Mouse (Mus musculus) G1E (cell line): ENCODE data around the gene Rhno1.

Experiments used
- CTCF ChIP-seq: IDR thresholded peaks from 2 replicates; pipeline ENCODE4 v1.5.1; 2012; ENCODE audit warnings: low read depth, low read length, inconsistent platforms, mixed read lengths
- POLR2AphosphoS5 ChIP-seq: IDR thresholded peaks from 2 replicates; pipeline ENCODE4 v1.6.1; 2012; ENCODE audit warnings: low read depth, low read length, inconsistent platforms; ENCODE audit not compliant: insufficient replicate concordance
- TAL1 ChIP-seq: conservative IDR thresholded peaks from 2 replicates; pipeline ENCODE4 v1.6.1; 2012; ENCODE audit warnings: low read depth, low read length, inconsistent platforms, mixed read lengths

DNA sequence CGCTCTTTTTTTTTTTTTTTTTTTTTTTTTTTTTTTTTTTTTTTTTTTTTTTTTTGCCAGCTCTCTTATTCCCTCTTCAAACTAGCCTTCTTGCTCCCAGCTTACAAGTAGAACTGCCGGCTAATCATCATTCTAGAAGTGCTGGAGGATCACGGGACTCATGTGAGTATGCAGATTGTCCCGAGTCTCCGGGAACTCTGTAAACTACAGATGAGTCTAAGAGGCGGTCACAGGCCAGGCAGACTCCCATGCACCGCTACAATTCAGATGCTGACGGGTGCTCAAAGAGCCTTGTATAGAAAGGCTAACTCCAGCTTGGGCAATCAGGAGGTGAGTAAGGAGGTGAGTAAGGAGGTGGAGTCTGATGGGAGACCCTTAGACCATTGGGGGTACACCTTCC is 47.1 kb downstream of the Rhno1 start:
- TF ChIP-seq CTCF: no peak
- TF ChIP-seq TAL1: no peak
- TF ChIP-seq POLR2AphosphoS5: no peak
